Mouse (Mus musculus) CD4-positive, CD25-positive, alpha-beta regulatory T cell, adult 9 weeks (primary cell): Measurements from ENCODE around the gene Klk4. TPM values are rescaled to one million over a fixed set of nuclear protein-coding genes. Genes with fewer than 3 reads are reported as not detected.

Source experiments
- polyA plus RNA-seq: library from polyadenylated mRNA; unstranded; fragments of 100-300 nt; shearing (Covaris generic); gene quantifications from one replicate; pipeline ENCODE4 v1.2.1, GENCODE M21; 2017

Klk4 gene
- polyA plus RNA-seq, result not detected

GRCm38 (mm10) chr7:43880912-43881311 is at the start of gene Klk4:
Klk4 (plus strand) TSS chr7:43881160.

GRCm38 (mm10) chr7:43841701-43842100 is 39.3 kb upstream of the Klk4 start, which contains the start of gene Klk5:
Klk5 (plus strand) TSS chr7:43841971.

GRCm38 (mm10) chr7:43933440-43933839 is 52.5 kb downstream of the Klk4 start, which contains the start of gene Klk15:
Klk15 (plus strand) TSS chr7:43933740.

Other genes with a start within 250 kb of the Klk4 start
- gene Ceacam18, start 246.5 kb upstream of the Klk4 start, polyA plus RNA-seq, result not detected
- 0.93 TPM for gene Siglece, start 221.0 kb upstream of the Klk4 start, polyA plus RNA-seq
- 3.1 TPM for gene Ctu1, start 209.1 kb upstream of the Klk4 start, polyA plus RNA-seq
- gene Klk14, start 190.7 kb upstream of the Klk4 start, polyA plus RNA-seq, result not detected
- not detected for gene Klk13, start 168.6 kb upstream of the Klk4 start, polyA plus RNA-seq
- not detected for gene Klk12, start 112.3 kb upstream of the Klk4 start, polyA plus RNA-seq
- gene Klk11, start 106.6 kb upstream of the Klk4 start, polyA plus RNA-seq, result not detected
- 0.33 TPM for gene Klk10, start 100.1 kb upstream of the Klk4 start, polyA plus RNA-seq
- 0.62 TPM for gene Klk9, start 89.3 kb upstream of the Klk4 start, polyA plus RNA-seq
- 141 TPM for gene Klk8, start 83.6 kb upstream of the Klk4 start, polyA plus RNA-seq
- not detected for gene Klk7, start 69.9 kb upstream of the Klk4 start, polyA plus RNA-seq
- gene Klk6, start 56.7 kb upstream of the Klk4 start, polyA plus RNA-seq, result not detected
- gene Klk5, start 39.2 kb upstream of the Klk4 start, polyA plus RNA-seq, result not detected
- not detected for gene Klk15, start 52.6 kb downstream of the Klk4 start, polyA plus RNA-seq
- not detected for gene Klk1b8, start 69.5 kb downstream of the Klk4 start, polyA plus RNA-seq
- not detected for gene Klk1b1, start 85.6 kb downstream of the Klk4 start, polyA plus RNA-seq
- gene Klk1b9, start 94.9 kb downstream of the Klk4 start, polyA plus RNA-seq, result 1.1 TPM
- not detected for gene Klk1b11, start 114.7 kb downstream of the Klk4 start, polyA plus RNA-seq
- not detected for gene Klk1b26, start 131.0 kb downstream of the Klk4 start, polyA plus RNA-seq
- gene Klk1b27, start 171.1 kb downstream of the Klk4 start, polyA plus RNA-seq, result 2.8 TPM
- gene Klk1b21, start 221.2 kb downstream of the Klk4 start, polyA plus RNA-seq, result not detected
- gene Klk1b22, start 231.5 kb downstream of the Klk4 start, polyA plus RNA-seq, result not detected